Mouse (Mus musculus) adrenal gland, adult (tissue): Measurements from ENCODE around the gene Idh2.

Experiments used
- DNase-seq, 2 experiments: peaks; one replicate each; pipeline ENCODE4 v3.0.0; 2022 to 2023; ENCODE audit warnings: low spot score in 1 of 2; ENCODE audit not compliant: inconsistent age in 2 of 2

Gene Idh2

GRCm38 (mm10) chr7:80123672-80124071 lies 8.5 kb upstream of the Idh2 start:
- no peak for DNase-seq

- no peak for DNase-seq
Observed at GRCm38 (mm10) chr7:80123115-80123514, 7.9 kb upstream of the Idh2 start.

GRCm38 (mm10) chr7:80121083-80121482 lies 5.9 kb upstream of the Idh2 start:
- DNase-seq: no peak

GRCm38 (mm10) chr7:80119198-80119597 lies 4.0 kb upstream of the Idh2 start:
- peak; percentile 58 to 78 for DNase-seq

- DNase-seq: peak; percentile 84 to 92
Observed at GRCm38 (mm10) chr7:80116158-80116557, 966 bp upstream of the Idh2 start.

- peak; percentile 67 to 85 for DNase-seq
Observed at GRCm38 (mm10) chr7:80114451-80115223, 555 bp downstream of the Idh2 start.

GRCm38 (mm10) chr7:80113989-80114388 lies 1.2 kb downstream of the Idh2 start:
- DNase-seq: no peak

GRCm38 (mm10) chr7:80111066-80112045 lies 3.8 kb downstream of the Idh2 start:
- no peak for DNase-seq

- no peak for DNase-seq
Observed at GRCm38 (mm10) chr7:80106441-80106840, 8.8 kb downstream of the Idh2 start.

GRCm38 (mm10) chr7:80105637-80106390 lies 9.4 kb downstream of the Idh2 start:
- DNase-seq: no peak

- DNase-seq: no peak
Observed at GRCm38 (mm10) chr7:80103335-80103734, 11.9 kb downstream of the Idh2 start.

GRCm38 (mm10) chr7:80098389-80098976 lies 16.7 kb downstream of the Idh2 start:
- DNase-seq: no peak

- no peak for DNase-seq
Observed at GRCm38 (mm10) chr7:80095598-80096309, 19.4 kb downstream of the Idh2 start.

- no peak for DNase-seq
Observed at GRCm38 (mm10) chr7:80094481-80094880, 20.7 kb downstream of the Idh2 start.

- DNase-seq: peak; percentile 85 to 93
Observed at GRCm38 (mm10) chr7:80092351-80093046, 22.7 kb downstream of the Idh2 start.

- no peak for DNase-seq
Observed at GRCm38 (mm10) chr7:80091866-80092210, 23.4 kb downstream of the Idh2 start.

- no peak for DNase-seq
Observed at GRCm38 (mm10) chr7:80091004-80091865, 24.0 kb downstream of the Idh2 start.

- no peak for DNase-seq
Observed at GRCm38 (mm10) chr7:80090191-80091003, 24.8 kb downstream of the Idh2 start.
